Mouse (Mus musculus) limb, embryonic 13.5 days (tissue): ENCODE measurements around the gene Hist1h3b. TPM values are rescaled to one million over a fixed set of nuclear protein-coding genes. Genes with fewer than 3 reads are reported as not detected.
"Not testable (repeated sequence)": the region's sequence is repeated elsewhere in the genome, so short reads cannot be mapped to it uniquely, and the experiment has no call there.

Experiments
- ATAC-seq: fragments of 200-750 bp; cut with Nextera tagmentation; 2 replicates; pipeline ENCODE4 v1.8.0; 2017; ENCODE audit warnings: low read depth, moderate number of reproducible peaks, moderate TSS enrichment; ENCODE audit not compliant: low FRiP score
- H3K27ac ChIP-seq: fragments of 300-500 bp; sonication (generic); 2 replicates; pipeline ENCODE4 v1.5.1; 2015; ENCODE audit warnings: inconsistent platforms, mild to moderate bottlenecking, moderate library complexity
- H3K27me3 ChIP-seq: fragments of 300-500 bp; sonication (generic); 2 replicates; pipeline ENCODE4 v1.6.1; 2015; ENCODE audit warnings: mild to moderate bottlenecking, inconsistent platforms
- H3K36me3 ChIP-seq: fragments of 300-500 bp; sonication (generic); 2 replicates; pipeline ENCODE4 v1.6.1; 2015; ENCODE audit warnings: inconsistent platforms, mild to moderate bottlenecking, moderate library complexity
- H3K4me1 ChIP-seq: fragments of 300-500 bp; sonication (generic); 2 replicates; pipeline ENCODE4 v1.6.1; 2015; ENCODE audit warnings: inconsistent platforms
- H3K4me2 ChIP-seq: fragments of 300-500 bp; sonication (generic); replicated peaks from 2 replicates; pipeline ENCODE4 v1.6.1; 2015; ENCODE audit warnings: inconsistent platforms, mild to moderate bottlenecking, moderate library complexity
- H3K4me3 ChIP-seq: fragments of 300-500 bp; sonication (generic); 2 replicates; pipeline ENCODE4 v1.5.1; 2015; ENCODE audit warnings: moderate library complexity, mild to moderate bottlenecking, inconsistent platforms
- H3K9ac ChIP-seq: fragments of 300-500 bp; sonication (generic); 2 replicates; pipeline ENCODE4 v1.6.1; 2015; ENCODE audit warnings: mild to moderate bottlenecking, inconsistent platforms
- H3K9me3 ChIP-seq: fragments of 300-500 bp; sonication (generic); 2 replicates; pipeline ENCODE4 v1.6.1; 2016; ENCODE audit warnings: inconsistent platforms
- WGBS: fragments of 180-500 bp; shearing (Covaris S2); methylation state at CpG from one replicate; pipeline ENCODE4 v1.1.7; 2015; 5-methylcytosine and 5-hydroxymethylcytosine counted together
- polyA plus RNA-seq: library from polyadenylated mRNA; unstranded; fragments of >200 nt; fragmentation: Nextera tagmentation; extraction: Ambion mirVana; gene quantifications from 2 replicates; pipeline ENCODE4 v1.2.1, GENCODE M21; 2015

Gene Hist1h3b
- polyA plus RNA-seq, 1 experiment from 2014 or later, result 14.7 TPM

DNA sequence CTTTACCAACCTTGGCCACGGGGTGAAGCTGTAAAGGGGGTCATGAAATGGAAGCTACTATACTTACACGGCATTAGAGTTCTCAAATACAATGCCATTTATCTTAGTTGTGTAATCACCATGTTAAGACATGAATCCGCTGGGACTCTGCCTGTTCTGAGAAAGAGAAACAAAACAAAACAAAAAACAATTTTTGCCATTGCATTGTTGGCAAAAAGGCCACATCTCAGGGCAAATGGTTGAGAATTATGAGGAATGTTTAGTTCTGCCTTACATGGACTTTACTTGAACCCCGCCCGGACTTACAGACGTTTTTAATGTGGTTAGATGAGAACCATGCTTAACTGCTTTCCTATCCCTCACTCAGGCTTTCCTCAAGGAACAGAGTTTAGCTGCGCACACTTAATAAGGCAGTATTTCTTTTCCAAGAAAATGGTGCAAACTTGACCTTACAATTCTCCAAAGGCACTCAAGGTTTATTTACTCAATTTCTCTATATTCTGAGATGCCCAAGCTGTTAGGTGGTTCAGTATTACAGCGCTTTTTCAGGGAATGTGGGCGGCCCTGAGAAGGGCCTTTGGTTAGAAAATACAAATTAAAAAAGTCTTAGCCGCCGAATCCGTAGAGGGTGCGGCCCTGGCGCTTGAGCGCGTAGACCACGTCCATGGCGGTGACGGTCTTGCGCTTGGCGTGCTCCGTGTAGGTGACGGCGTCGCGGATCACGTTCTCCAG is 8.3 kb downstream of the Hist1h3b start:
- peak overlapping the region; percentile 90 for H3K27ac ChIP-seq
- no peaks in the 10 kb centered on the region for H3K36me3 ChIP-seq
- no peaks in the 10 kb centered on the region for H3K9me3 ChIP-seq
- H3K4me3 ChIP-seq, result peak overlapping the region; percentile 59
- peak overlapping the region; percentile 68 for H3K9ac ChIP-seq
- peak; percentile 2; the same call in 1 of the 2 replicates for ATAC-seq
- peaks cover 26% of the 10 kb centered on the region for H3K4me1 ChIP-seq
- peak overlapping the region; percentile 92 for H3K4me2 ChIP-seq
- WGBS, result under 1% methylated on average over 25 of the region's 27 CpGs
- no peaks in the 10 kb centered on the region for H3K27me3 ChIP-seq

DNA sequence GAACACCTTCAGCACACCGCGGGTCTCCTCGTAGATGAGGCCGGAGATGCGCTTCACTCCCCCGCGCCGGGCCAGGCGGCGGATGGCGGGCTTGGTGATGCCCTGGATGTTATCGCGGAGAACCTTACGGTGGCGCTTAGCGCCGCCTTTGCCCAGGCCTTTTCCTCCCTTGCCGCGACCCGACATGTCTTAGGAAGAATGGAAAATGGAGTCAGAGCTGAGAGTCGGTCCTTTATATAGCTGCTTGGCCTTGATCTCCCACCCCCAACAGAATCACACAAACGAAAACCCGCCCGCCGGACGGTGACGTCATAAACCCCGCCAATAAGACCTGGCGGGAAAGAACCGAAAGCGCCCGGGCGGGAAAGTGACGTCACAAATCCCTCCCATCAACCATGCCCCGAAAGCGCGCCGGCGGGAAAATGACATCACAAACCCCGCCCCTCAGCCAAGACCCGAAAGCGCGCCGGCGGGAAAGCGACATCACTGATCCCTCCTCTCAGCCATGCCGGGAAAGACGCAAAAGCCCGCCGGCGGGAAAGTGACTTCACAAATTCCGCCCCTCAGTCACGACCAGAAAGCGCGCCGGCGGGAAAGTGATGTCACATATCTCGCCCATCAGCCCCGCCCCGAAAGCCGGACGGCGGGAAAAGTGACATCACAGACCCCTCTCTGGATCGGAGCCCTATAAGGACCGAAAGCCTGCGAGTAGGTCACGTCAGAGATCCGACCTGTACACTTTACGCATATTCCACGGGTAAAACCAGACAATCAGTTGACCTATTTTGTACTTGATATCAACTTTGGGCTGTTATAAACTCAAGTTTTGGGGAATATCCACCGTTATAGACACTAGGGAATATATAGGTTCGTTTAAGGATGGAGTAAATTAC is 9.2 kb downstream of the Hist1h3b start, which contains the start of gene Hist1h4a:
TSS of gene Hist1h4a (minus strand) at position 259 of the 893 bp plus-strand sequence.
- ATAC-seq, result peak; percentile 81
- H3K4me1 ChIP-seq, result peaks cover 26% of the 10 kb centered on the region
- under 1% methylated on average over 69 of the region's 72 CpGs for WGBS

DNA sequence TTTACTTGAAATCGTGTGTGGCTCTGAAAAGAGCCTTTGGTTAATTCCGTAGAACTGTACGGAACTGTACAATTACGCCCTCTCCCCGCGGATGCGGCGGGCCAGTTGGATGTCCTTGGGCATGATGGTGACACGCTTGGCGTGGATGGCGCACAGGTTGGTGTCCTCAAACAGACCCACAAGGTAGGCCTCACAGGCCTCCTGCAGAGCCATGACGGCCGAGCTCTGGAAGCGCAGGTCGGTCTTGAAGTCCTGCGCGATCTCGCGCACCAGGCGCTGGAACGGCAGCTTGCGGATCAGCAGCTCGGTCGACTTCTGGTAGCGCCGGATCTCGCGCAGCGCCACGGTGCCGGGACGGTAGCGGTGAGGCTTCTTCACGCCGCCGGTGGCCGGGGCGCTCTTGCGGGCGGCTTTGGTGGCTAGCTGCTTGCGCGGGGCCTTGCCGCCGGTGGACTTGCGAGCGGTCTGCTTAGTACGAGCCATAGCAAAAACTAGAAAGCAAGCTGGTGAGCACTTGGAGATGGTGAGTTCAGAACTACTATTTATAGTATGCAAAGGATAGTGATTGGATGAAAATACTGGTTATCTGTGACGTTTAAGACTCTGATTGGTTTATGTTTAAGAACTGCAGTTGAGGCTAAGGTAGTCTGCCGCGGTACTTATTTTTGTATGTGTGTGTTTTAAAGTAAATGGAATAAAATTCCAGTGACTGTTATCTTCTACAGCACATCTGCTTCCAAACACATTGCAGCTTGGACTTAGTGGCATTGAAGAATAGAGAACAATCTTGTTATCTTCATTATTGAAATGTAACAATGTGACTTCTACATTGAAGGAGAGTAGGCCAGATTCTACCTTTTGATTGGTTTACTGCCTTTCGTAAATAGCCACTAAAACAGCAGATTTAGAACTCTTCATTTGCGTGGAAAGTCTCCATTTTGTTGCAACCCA is 10.1 kb downstream of the Hist1h3b start, which contains the start of gene Hist1h3a:
TSS of gene Hist1h3a (minus strand) at position 516 of the 951 bp plus-strand sequence.
- 1% methylated on average over 29 of the region's 52 CpGs for whole genome bisulfite sequencing

More for the DNA sequence above, 9.2 kb downstream of the Hist1h3b start, which contains the start of gene Hist1h4a:
- Histone ChIP-seq H3K4me2 (peak within 1 kb of the TSS; percentile 92), H3K36me3 (no peaks in the 10 kb centered on the region), H3K9me3 (no peaks in the 10 kb centered on the region), H3K27ac (peak within 1 kb of the TSS; percentile 97), H3K4me3 (peak within 1 kb of the TSS; percentile 59), H3K27me3 (no peaks in the 10 kb centered on the region), H3K9ac (peak within 1 kb of the TSS; percentile 74)

DNA sequence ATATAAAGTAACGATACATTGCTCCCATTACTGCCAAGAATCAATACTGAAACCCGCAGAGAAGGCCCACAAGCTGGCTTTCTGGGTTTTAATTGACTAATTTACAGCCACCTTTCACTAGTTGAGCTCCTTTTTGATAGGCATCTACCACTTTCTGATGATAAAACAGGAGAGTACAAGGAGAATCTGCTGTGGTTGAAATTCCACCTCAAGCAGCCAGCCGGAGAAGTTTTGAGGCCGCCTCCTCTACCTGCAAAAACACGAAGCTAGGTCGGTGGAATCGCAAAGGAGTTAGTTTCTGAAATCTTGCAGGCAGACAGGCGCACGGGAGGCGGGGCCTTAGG is 11.1 kb downstream of the Hist1h3b start:
- Histone ChIP-seq H3K4me1 (peaks cover 18% of the 10 kb centered on the region), H3K9ac (peak overlapping the region; percentile 64)
- under 1% methylated on average over 10 of the region's 10 CpGs for WGBS

More for the DNA sequence above, 10.1 kb downstream of the Hist1h3b start, which contains the start of gene Hist1h3a:
- Histone ChIP-seq H3K4me1 (peaks cover 26% of the 10 kb centered on the region), H3K4me2 (peak within 1 kb of the TSS; percentile 92), H3K27ac (peak within 1 kb of the TSS; percentile 97), H3K9ac (peak within 1 kb of the TSS; percentile 74), H3K4me3 (peak within 1 kb of the TSS; percentile 59)
- H3K36me3 ChIP-seq, H3K27me3 ChIP-seq, H3K9me3 ChIP-seq: not testable (repeated sequence)
- ATAC-seq, result peak; percentile 77

DNA sequence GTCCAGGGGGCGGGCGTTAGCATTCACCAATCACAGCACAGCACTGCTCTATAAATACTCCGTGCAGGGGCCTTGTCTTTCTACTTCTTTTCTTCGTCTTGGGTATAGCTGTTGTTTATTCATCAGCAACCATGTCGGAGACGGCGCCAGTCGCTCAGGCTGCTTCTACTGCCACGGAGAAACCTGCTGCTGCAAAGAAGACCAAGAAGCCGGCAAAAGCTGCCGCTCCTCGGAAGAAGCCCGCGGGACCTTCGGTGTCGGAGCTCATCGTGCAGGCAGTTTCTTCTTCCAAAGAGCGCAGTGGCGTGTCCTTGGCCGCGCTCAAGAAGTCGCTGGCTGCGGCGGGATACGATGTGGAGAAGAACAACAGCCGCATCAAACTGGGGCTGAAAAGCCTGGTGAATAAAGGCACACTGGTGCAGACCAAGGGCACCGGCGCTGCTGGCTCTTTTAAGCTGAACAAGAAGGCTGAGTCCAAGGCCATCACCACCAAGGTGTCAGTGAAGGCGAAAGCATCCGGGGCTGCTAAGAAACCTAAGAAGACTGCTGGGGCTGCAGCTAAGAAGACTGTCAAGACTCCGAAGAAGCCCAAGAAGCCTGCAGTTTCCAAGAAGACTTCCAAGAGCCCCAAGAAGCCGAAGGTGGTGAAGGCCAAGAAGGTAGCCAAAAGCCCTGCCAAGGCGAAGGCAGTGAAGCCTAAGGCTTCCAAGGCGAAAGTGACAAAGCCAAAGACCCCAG is 11.7 kb downstream of the Hist1h3b start, which contains the start of gene Hist1h1a:
TSS of gene Hist1h1a (plus strand) at position 81 of the 738 bp plus-strand sequence.
- Histone ChIP-seq H3K4me2 (peak within 1 kb of the TSS; percentile 92), H3K4me1 (peaks cover 18% of the 10 kb centered on the region), H3K36me3 (no peaks in the 10 kb centered on the region), H3K27me3 (no peaks in the 10 kb centered on the region), H3K9me3 (no peaks in the 10 kb centered on the region), H3K27ac (peak within 1 kb of the TSS; percentile 97), H3K9ac (peak within 1 kb of the TSS; percentile 88), H3K4me3 (peak within 1 kb of the TSS; percentile 59)
- ATAC-seq, result peak; percentile 70
- 3% methylated on average over 34 of the region's 34 CpGs for WGBS

More for the DNA sequence above, 11.1 kb downstream of the Hist1h3b start:
- H3K4me2 ChIP-seq, result peak overlapping the region; percentile 92
- ATAC-seq, result no peak
- H3K9me3 ChIP-seq, result no peaks in the 10 kb centered on the region
- no peaks in the 10 kb centered on the region for H3K27me3 ChIP-seq
- H3K4me3 ChIP-seq, result peak overlapping the region; percentile 59
- no peaks in the 10 kb centered on the region for H3K36me3 ChIP-seq
- H3K27ac ChIP-seq, result peak overlapping the region; percentile 97

DNA sequence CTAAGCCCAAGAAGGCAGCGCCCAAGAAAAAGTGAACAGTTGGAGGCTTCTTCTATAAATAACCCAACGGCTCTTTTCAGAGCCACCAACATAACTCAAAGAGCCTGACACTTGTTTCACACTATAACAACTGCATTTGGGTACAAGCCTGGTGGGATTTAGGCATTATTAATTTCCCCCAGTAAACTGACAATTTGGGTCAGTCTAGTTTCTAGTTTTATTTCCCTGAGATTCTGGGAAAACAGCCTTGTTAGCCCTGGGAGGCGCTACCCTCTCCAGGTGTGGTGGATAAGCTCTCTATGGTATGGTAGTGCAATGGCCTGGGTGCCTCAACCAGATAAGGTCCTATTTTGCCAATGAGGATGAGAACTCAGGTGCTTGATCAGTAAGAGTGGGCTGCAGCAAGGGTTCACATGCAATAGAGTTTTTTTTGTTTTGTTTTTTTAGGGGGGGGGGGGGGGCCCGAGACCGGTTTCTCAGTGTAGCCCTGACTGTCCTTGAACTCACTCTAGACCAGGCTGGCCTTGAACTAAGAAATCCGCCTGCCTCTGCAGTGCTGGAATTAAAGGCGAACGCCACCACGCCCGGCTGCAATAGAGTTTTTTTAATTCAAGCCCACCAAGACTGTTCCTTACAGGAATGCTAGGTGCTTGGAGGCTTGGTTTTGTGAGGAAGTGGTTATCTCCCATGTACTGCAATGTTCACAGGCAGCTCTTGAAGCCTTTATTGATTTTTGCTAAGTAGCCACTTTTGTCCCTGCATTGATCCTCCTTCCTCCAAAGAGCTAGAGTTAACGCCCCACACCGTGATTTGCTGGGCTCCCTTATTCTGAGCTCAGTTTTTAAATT is 12.5 kb downstream of the Hist1h3b start:
- Histone ChIP-seq H3K36me3 (no peaks in the 10 kb centered on the region), H3K27ac (peak overlapping the region; percentile 97), H3K4me2 (peak overlapping the region; percentile 92), H3K4me1 (peaks cover 18% of the 10 kb centered on the region), H3K4me3 (peak overlapping the region; percentile 59), H3K27me3 (no peaks in the 10 kb centered on the region), H3K9ac (peak overlapping the region; percentile 88), H3K9me3 (no peaks in the 10 kb centered on the region)
- 32% methylated on average over 12 of the region's 12 CpGs for WGBS
- no peak for ATAC-seq

DNA sequence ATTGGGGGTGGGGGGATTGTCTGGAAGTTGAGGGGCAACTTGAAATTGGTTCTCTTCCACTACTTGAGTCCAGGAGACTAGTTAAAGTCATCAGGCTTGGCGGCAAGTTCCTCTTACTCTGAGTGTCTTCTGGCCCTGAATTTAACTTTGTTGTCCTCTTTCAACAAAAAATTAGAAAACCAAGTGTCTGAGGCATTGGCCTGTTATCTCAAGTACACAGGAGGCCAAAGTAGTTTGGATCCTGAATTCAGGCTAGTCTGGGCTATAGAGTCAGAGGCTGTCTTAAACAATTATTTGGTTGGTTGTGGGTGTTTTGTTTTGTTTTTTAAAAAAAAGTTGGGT is 13.1 kb downstream of the Hist1h3b start:
- ATAC-seq, result no peak
- 61% methylated on average over 1 of the region's 1 CpGs for WGBS

DNA sequence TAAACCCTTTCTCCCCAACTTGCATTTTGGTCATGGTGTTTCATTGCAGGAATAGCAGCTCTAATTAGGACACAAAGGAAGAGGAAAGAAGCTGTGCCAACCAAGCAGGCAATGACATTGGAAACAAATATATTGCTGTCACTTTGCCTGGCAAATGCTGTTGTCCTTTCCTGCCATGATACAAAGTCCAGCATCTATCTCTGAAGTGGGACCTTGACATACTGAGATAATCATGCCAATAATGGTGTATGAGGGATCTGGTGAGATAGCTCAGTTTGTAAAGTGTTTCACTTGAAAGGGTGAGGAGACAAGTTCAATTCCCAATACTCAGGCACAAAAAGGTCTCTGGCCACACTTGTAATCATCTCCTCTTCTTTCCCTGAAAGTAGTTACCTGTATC is 14.7 kb downstream of the Hist1h3b start:
- Histone ChIP-seq H3K27me3 (no peaks in the 10 kb centered on the region), H3K9me3 (no peaks in the 10 kb centered on the region), H3K4me2 (no peak overlapping the region), H3K9ac (no peak overlapping the region), H3K36me3 (no peaks in the 10 kb centered on the region), H3K4me3 (no peak overlapping the region), H3K27ac (no peak overlapping the region), H3K4me1 (peaks cover 9% of the 10 kb centered on the region)
- no peak for ATAC-seq

More for the DNA sequence above, 13.1 kb downstream of the Hist1h3b start:
- Histone ChIP-seq H3K4me1 (peaks cover 14% of the 10 kb centered on the region), H3K27me3 (no peaks in the 10 kb centered on the region), H3K9ac (no peak overlapping the region), H3K9me3 (no peaks in the 10 kb centered on the region), H3K4me2 (peak overlapping the region; percentile 92; the same call in 1 of the 2 replicates), H3K36me3 (no peaks in the 10 kb centered on the region), H3K27ac (0 out of 2 replicates have a peak overlapping the region, but pooled peaks have one; percentile 97), H3K4me3 (no peak overlapping the region)

DNA sequence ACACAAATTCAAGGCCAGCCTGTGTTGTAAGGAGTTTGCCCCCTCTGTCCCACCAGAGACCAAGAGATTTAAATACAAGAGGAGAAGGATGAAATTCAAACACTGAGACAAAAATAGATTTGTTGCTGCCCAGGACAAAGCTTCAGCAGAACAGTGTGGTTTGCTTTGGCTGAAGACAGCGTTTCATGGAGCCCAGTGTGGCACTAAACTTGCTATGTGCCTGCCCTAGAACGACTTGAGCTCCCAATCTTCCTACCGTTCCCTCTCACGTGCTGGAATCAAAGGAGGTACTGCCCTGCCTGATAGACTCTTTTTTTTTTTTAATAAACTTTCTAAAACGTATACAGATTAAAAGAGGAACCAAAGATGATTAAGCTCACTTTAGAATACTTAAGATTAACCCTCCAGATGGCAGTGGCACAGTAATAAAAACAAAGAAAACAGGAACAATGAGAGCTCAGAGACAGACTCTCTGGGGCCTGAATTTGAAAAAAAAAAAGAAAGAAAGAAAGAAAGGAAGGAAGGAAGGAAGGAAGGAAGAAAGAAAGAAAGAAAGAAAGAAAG is 16.8 kb downstream of the Hist1h3b start:
- no peak overlapping the region for H3K4me2 ChIP-seq
- 55% methylated on average over 5 of the region's 5 CpGs for WGBS
- H3K27me3 ChIP-seq, result no peaks in the 10 kb centered on the region
- H3K4me3 ChIP-seq, result no peak overlapping the region
- H3K9me3 ChIP-seq, result no peaks in the 10 kb centered on the region
- no peak for ATAC-seq
- H3K9ac ChIP-seq, result no peak overlapping the region
- no peak overlapping the region for H3K27ac ChIP-seq
- H3K36me3 ChIP-seq, result no peaks in the 10 kb centered on the region
- H3K4me1 ChIP-seq, result peaks cover 12% of the 10 kb centered on the region

DNA sequence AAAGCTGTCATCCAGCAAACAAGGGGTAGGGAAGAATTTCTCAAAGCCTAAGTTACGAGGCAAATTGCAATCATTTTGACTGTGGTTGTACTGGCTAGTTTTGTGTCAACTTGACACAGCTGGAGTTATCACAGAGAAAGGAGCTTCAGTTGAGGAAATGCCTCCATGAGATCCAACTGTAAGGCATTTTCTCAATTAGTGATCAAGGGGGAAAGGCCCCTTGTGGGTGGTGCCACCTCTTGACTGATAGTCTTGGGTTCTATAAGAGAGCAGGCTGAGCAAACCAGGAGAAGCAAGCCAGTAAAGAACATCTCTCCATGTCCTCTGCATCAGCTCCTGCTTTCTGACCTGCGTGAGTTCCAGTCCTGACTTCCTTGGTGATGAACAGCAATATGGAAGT is 17.5 kb downstream of the Hist1h3b start, which contains the start of gene Trim38:
TSS of gene Trim38 (plus strand) at position 301 of the 400 bp plus-strand sequence.
- not testable (repeated sequence) for H3K27ac ChIP-seq, H3K4me2 ChIP-seq, H3K27me3 ChIP-seq, H3K36me3 ChIP-seq, H3K9ac ChIP-seq, H3K4me1 ChIP-seq, H3K4me3 ChIP-seq, H3K9me3 ChIP-seq, ATAC-seq
- 81% methylated on average over 2 of the region's 2 CpGs for WGBS
